Mouse (Mus musculus): ENCODE data around the gene Mtg2. TPM values are rescaled to one million over a fixed set of nuclear protein-coding genes. Genes with fewer than 3 reads are reported as not detected.

Mtg2 gene
- total and polyA plus RNA-seq, 2 experiments from 2014 or later: 17.2 to 23.9 TPM

DNA sequence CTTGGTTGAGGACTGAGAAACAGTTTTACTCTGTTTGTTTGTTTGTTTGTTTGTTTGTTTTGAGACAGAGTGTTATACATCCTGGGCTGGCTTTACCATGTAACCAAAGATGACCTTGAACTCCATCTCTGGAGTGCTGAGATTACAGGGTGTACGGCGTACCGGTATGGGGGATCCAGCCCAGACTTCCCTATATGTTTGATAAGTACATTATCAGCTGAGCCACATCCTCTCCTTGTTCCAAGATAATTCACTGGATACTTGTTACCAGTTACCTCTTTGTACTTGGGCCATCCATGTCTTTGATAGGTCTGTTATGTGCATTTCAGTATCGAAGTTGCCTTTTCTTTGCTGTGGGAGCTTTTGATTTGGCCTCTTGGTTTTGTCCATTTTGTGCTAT is 62.8 kb downstream of the Mtg2 start:
- H3K4me1 ChIP-seq (ENCODE audit: insufficient read depth, low read length): no peaks in the 10 kb centered on the region
- DNase-seq (ENCODE audit: low spot score) (no peak), ATAC-seq (no peak)
- H3K27ac ChIP-seq: no peak overlapping the region
- no peaks in the 10 kb centered on the region for H3K9me3 ChIP-seq (ENCODE audit: low read length)
- H3K4me3 ChIP-seq (ENCODE audit: low read length): no peak overlapping the region
- no peaks in the 10 kb centered on the region for H3K27me3 ChIP-seq (ENCODE audit: insufficient read depth, low read length)
- WGBS: 96% methylated on average over 4 of the region's 4 CpGs
- H3K9ac ChIP-seq (replicated peaks; ENCODE audit: low read length): no peak overlapping the region
- no peak for TF ChIP-seq CTCF (IDR thresholded peaks at IDR 0.05; ENCODE audit: low read depth)
- no peaks in the 10 kb centered on the region; the same call in 1 of the 2 replicates for H3K36me3 ChIP-seq (ENCODE audit: insufficient read depth, low read length)
- H3K4me2 ChIP-seq (ENCODE audit: low read depth, low read length): no peak overlapping the region

DNA sequence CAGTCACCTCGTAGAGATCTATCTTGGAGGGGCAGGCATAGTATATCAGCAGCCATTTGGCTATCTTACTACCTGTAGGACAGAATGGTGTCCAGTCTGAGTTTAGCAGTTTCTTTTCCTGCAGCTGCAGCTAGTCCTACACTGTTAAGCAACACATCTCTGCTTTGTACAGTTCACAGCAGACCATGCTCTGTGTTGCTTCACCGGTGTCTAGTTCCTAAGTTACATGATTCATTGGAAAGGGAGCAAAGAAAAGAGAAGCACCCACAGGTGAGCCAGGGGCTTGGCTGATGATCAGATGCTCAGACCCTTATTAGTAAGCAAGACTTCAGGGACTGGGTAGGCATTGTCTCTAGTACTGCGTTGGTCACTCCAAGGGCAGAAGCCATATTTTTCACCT is 63.5 kb downstream of the Mtg2 start:
- peaks cover 3% of the 10 kb centered on the region; the same call in 1 of the 2 replicates for H3K36me3 ChIP-seq (ENCODE audit: insufficient read depth, low read length)
- 83% methylated on average over 3 of the region's 3 CpGs for WGBS

DNA sequence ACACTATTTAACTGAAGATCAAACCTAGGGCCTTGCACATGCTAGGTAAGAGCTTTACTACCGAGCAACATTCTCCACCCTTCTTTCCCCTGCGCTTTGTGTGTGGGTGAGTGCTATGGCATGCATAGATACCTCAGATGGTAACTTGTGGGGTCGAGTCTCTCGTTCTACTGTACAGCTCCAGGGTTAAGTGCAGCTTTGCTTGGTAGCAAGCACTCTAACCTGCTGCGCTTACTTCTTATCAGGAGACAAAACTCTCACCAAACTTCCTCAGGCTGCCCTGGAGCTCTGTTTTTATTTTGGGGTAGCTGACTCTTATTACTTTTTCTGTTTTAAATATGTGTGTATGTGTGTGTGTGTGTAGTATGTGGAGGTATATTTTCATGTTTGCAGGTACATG is 65.0 kb downstream of the Mtg2 start:
- DNase-seq (ENCODE audit: low spot score) (no peak), ATAC-seq (no peak)
- Histone ChIP-seq H3K4me2 (ENCODE audit: low read depth, low read length) (no peak overlapping the region), H3K27ac (no peak overlapping the region), H3K9me3 (ENCODE audit: low read length) (no peaks in the 10 kb centered on the region), H3K36me3 (ENCODE audit: insufficient read depth, low read length) (peaks cover 5% of the 10 kb centered on the region; the same call in 1 of the 2 replicates), H3K9ac (replicated peaks; ENCODE audit: low read length) (no peak overlapping the region), H3K4me1 (ENCODE audit: insufficient read depth, low read length) (no peaks in the 10 kb centered on the region), H3K27me3 (ENCODE audit: insufficient read depth, low read length) (no peaks in the 10 kb centered on the region), H3K4me3 (ENCODE audit: low read length) (no peak overlapping the region)
- 85% methylated on average over 5 of the region's 5 CpGs for WGBS
- TF ChIP-seq CTCF (IDR thresholded peaks at IDR 0.05; ENCODE audit: low read depth): no peak

More for the DNA sequence above, 63.5 kb downstream of the Mtg2 start:
- DNase-seq (ENCODE audit: low spot score) (no peak), ATAC-seq (no peak)
- no peaks in the 10 kb centered on the region for H3K27me3 ChIP-seq (ENCODE audit: insufficient read depth, low read length)
- no peak overlapping the region for H3K4me3 ChIP-seq (ENCODE audit: low read length)
- no peaks in the 10 kb centered on the region for H3K4me1 ChIP-seq (ENCODE audit: insufficient read depth, low read length)
- H3K9me3 ChIP-seq (ENCODE audit: low read length): no peaks in the 10 kb centered on the region
- H3K9ac ChIP-seq (replicated peaks; ENCODE audit: low read length): no peak overlapping the region
- no peak overlapping the region for H3K4me2 ChIP-seq (ENCODE audit: low read depth, low read length)
- no peak overlapping the region for H3K27ac ChIP-seq
- no peak for TF ChIP-seq CTCF (IDR thresholded peaks at IDR 0.05; ENCODE audit: low read depth)

Other genes with a start within 250 kb of the Mtg2 start
- gene Taf4, start 93.9 kb upstream of the Mtg2 start, total RNA-seq (2014; rRNA removed): 12.1 and 13.6 TPM in 2 replicates
- gene Taf4, start 93.9 kb upstream of the Mtg2 start, polyA plus RNA-seq (2015; fragmentation: Nextera tagmentation; extraction: Ambion mirVana): 2.5 and 3.0 TPM in 2 replicates
- gene Lsm14b, start 45.6 kb upstream of the Mtg2 start, total RNA-seq (2014; rRNA removed): 88.2 and 102 TPM in 2 replicates
- 21.0 and 21.3 TPM in 2 replicates for gene Lsm14b, start 45.6 kb upstream of the Mtg2 start, polyA plus RNA-seq (2015; fragmentation: Nextera tagmentation; extraction: Ambion mirVana)
- 196 and 230 TPM in 2 replicates for gene Psma7, start 28.2 kb upstream of the Mtg2 start, total RNA-seq (2014; rRNA removed)
- 585 TPM in 2 replicates for gene Psma7, start 28.2 kb upstream of the Mtg2 start, polyA plus RNA-seq (2015; fragmentation: Nextera tagmentation; extraction: Ambion mirVana)
- 80.7 and 100 TPM in 2 replicates for gene Ss18l1, start 28.1 kb upstream of the Mtg2 start, total RNA-seq (2014; rRNA removed)
- gene Ss18l1, start 28.1 kb upstream of the Mtg2 start, polyA plus RNA-seq (2015; fragmentation: Nextera tagmentation; extraction: Ambion mirVana): 34.2 and 37.2 TPM in 2 replicates
- gene Hrh3, start 33.9 kb downstream of the Mtg2 start, total RNA-seq (2014; rRNA removed): 5.9 and 11.4 TPM in 2 replicates
- 3.4 and 3.6 TPM in 2 replicates for gene Hrh3, start 33.9 kb downstream of the Mtg2 start, polyA plus RNA-seq (2015; fragmentation: Nextera tagmentation; extraction: Ambion mirVana)
- gene Osbpl2, start 48.7 kb downstream of the Mtg2 start, total RNA-seq (2014; rRNA removed): 39.2 and 44.0 TPM in 2 replicates
- gene Osbpl2, start 48.7 kb downstream of the Mtg2 start, polyA plus RNA-seq (2015; fragmentation: Nextera tagmentation; extraction: Ambion mirVana): 56.0 and 57.9 TPM in 2 replicates
- 107 and 119 TPM in 2 replicates for gene Adrm1, start 100.9 kb downstream of the Mtg2 start, total RNA-seq (2014; rRNA removed)
- gene Adrm1, start 100.9 kb downstream of the Mtg2 start, polyA plus RNA-seq (2015; fragmentation: Nextera tagmentation; extraction: Ambion mirVana): 207 and 210 TPM in 2 replicates
- 10.3 and 16.5 TPM in 2 replicates for gene Lama5, start 155.3 kb downstream of the Mtg2 start, total RNA-seq (2014; rRNA removed)
- gene Lama5, start 155.3 kb downstream of the Mtg2 start, polyA plus RNA-seq (2015; fragmentation: Nextera tagmentation; extraction: Ambion mirVana): 2.7 and 3.5 TPM in 2 replicates
- 752 and 857 TPM in 2 replicates for gene Rps21, start 186.8 kb downstream of the Mtg2 start, total RNA-seq (2014; rRNA removed)
- gene Rps21, start 186.8 kb downstream of the Mtg2 start, polyA plus RNA-seq (2015; fragmentation: Nextera tagmentation; extraction: Ambion mirVana): 445 and 465 TPM in 2 replicates
- gene Cables2, start 202.9 kb downstream of the Mtg2 start, total RNA-seq (2014; rRNA removed): 56.8 and 60.5 TPM in 2 replicates
- 25.1 and 26.4 TPM in 2 replicates for gene Cables2, start 202.9 kb downstream of the Mtg2 start, polyA plus RNA-seq (2015; fragmentation: Nextera tagmentation; extraction: Ambion mirVana)
- not detected in 2 replicates for gene Rbbp8nl, start 219.3 kb downstream of the Mtg2 start, total RNA-seq (2014; rRNA removed)
- gene Rbbp8nl, start 219.3 kb downstream of the Mtg2 start, polyA plus RNA-seq (2015; fragmentation: Nextera tagmentation; extraction: Ambion mirVana): not detected in 2 replicates

All from hindbrain, postnatal 0 days (tissue).